Mouse (Mus musculus) cerebellum, adult 9-11 months (tissue): Measurements from ENCODE around the gene Olfr975.
"Not testable (repeated sequence)": the region's sequence is repeated elsewhere in the genome, so short reads cannot be mapped to it uniquely, and the experiment has no call there.

Source experiments
- DNase-seq: peaks from one replicate; pipeline ENCODE4 v3.0.0; 2022

The Olfr975 gene

DNA sequence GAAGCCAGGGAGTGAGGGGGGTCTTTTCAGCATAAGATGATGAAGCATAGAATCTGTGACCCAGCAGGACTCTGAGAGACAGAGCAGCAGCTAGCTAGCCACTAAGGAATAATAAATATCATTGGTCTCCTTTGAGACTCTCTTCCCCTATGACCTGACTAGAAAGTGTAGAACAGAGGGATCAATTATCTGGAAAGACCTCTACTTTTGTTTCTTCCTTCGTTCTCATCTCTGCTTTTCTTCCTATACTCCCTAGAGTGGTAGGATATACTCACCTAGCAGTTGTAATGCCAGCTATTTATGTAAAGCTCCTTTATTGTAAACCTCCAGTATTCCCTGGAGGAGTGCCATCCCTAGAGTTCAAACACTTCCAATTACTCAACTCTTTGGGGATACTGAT, at the start of gene Olfr975:
Gene Olfr975 (minus strand): TSS at position 101 of the 400 bp plus-strand sequence.
- DNase-seq: no peak

DNA sequence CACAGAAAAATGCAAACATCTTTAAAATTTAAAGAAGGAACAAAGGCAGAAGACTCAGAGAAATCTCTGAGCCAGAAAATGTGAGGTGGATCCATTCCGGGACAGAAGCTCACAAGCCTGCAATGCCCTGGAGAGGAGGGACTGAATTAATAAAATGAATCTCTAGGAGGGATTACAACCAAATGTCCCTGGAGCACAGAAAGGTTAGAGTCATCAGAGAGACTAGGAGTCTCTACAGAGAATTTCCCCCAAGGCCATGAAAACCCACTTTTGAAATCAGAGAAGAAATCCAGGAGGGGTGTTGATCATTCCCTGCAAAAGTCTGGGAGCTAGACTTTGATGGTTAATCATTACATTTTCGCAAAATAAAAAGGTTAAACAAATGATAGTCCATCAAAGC, 40.0 kb upstream of the Olfr975 start, which contains the start of gene Olfr978:
Gene Olfr978 (plus strand): TSS at position 301 of the 400 bp plus-strand sequence.
- no peak for DNase-seq

- DNase-seq: not testable (repeated sequence)
Measured at GRCm38 (mm10) chr9:39976581-39977145, 24.8 kb upstream of the Olfr975 start.

DNA sequence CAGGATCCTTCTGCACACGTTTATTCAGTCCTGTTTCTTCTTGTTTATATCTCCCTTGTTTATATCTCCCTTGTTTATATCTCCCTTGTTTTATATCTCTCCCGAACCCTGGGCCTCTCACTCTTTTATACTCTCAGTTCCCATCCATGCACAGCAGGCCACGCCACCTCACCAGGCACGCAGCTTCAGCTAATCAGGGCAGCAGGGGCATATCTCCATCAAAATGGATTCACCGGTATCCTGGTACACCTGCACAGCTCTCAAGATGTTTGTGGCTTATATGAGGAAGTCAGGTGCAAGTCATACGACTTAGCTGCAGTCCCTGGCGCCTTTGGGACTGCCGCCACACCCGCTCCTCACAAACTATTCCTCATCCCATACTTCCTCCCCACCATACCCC, 9.2 kb upstream of the Olfr975 start, which contains the start of gene Olfr976:
Gene Olfr976 (minus strand): TSS at position 101 of the 400 bp plus-strand sequence.
- not testable (repeated sequence) for DNase-seq

- no peak for DNase-seq
Measured at GRCm38 (mm10) chr9:39937201-39937600, 14.6 kb downstream of the Olfr975 start, which contains the start of gene Olfr974. TSS of gene Olfr974 (plus strand) at chr9:39937501.

- not testable (repeated sequence) for DNase-seq
Measured at GRCm38 (mm10) chr9:39928837-39929236, 23.0 kb downstream of the Olfr975 start.

DNA sequence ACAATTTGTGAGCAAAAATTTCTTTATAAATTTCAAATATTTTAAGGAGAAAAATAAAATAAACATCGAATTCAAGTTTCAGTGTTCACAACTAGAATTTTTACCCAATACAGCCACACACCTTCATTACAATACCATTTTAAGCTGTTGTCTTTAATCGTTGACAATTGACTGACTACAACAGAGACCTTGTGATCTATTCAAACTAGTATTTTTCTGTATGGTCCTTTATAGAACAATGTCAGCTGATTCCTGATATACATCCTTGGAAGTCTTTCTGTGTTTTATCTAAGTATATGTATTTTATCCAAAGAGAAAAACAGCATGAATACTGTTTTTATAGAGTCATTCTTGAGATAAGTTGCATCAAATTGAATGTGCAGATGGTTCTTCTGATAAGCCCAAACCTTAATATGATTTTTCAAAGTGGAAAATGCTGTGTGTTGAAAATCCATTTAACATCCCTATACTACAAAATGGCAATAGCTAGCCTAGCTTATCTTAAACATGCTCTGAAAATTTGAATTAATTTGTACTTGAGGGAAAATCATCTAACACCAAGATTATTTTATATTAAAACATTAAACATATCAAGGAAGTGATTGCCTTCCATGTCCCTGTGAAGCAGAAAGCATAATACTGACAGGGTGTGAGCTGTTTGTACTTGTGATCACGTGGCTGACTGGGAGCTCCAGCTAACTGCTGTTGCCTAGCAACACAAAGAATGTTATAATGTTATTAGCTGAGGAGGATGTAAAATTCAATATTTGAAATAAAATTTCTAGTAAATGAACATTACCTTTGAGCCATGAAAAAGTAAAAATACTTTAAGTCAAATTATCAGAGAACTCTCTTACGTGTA, 23.6 kb downstream of the Olfr975 start:
- not testable (repeated sequence) for DNase-seq

DNA sequence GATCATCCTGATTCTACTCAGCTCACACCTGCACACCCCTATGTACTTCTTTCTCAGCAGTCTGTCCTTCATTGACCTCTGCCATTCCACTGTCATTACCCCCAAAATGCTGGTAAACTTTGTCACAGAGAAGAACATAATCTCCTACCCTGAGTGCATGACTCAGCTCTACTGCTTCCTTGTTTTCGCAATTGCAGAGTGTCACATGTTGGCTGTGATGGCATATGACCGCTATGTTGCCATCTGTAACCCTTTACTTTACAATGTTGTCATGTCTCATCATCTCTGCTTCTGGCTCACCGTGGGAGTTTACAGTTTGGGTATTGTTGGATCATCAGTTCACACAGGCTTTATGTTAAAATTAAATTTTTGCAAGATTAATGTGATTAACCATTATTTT, 41.9 kb downstream of the Olfr975 start:
- DNase-seq: no peak

GRCm38 (mm10) chr9:39907036-39907435, 44.8 kb downstream of the Olfr975 start, which contains the start of gene Olfr229:
TSS of gene Olfr229 (plus strand) at chr9:39907336.
- DNase-seq: no peak

DNA sequence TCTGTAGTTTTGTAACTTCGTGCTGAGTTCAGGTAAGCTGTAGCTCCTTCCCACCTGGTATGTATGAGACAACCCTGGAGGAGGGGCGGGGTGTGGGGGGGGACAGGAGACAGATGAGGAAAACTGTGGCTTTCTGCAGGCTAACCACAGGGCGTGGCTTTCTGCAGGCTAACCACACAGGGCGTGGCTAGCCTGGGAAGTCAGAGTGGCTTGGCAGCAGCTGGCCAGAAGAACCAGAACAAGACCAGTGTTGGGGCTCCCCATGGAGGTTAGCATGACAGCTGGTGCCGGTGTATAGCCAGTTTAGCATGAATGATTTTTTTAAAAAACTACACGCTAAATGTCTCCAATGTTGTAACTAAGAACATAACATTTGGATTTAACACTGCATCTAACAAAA, 46.7 kb downstream of the Olfr975 start:
- DNase-seq: no peak
